Mouse (Mus musculus) limb, embryonic 14.5 days (tissue): Measurements from ENCODE around the gene Plxnc1. TPM values are rescaled to one million over a fixed set of nuclear protein-coding genes. Genes with fewer than 3 reads are reported as not detected.

Source experiments
- ATAC-seq: fragments of 200-750 bp; cut with Nextera tagmentation; 2 replicates; pipeline ENCODE4 v1.8.0; 2017; ENCODE audit warnings: low read depth, moderate number of reproducible peaks, moderate TSS enrichment; ENCODE audit not compliant: low FRiP score
- DNase-seq: peaks from one replicate; pipeline ENCODE4 v3.0.0-alpha.2; 2015; ENCODE audit warnings: low spot score
- H3K27ac ChIP-seq: fragments of 300-500 bp; sonication (generic); replicated peaks from 2 replicates; pipeline ENCODE4 v1.5.1; 2014; ENCODE audit warnings: low read depth, mild to moderate bottlenecking, low read length, moderate library complexity, mixed read lengths
- H3K27me3 ChIP-seq: fragments of 300-500 bp; sonication (generic); 2 replicates; pipeline ENCODE4 v1.6.1; 2014; ENCODE audit warnings: low read length, mixed read lengths; ENCODE audit not compliant: control insufficient read depth, insufficient read depth
- H3K36me3 ChIP-seq: fragments of 300-500 bp; sonication (generic); 2 replicates; pipeline ENCODE4 v1.6.1; 2014; ENCODE audit warnings: mild to moderate bottlenecking, low read length, moderate library complexity, mixed read lengths; ENCODE audit not compliant: control insufficient read depth, insufficient read depth
- H3K4me1 ChIP-seq: fragments of 300-500 bp; sonication (generic); 2 replicates; pipeline ENCODE4 v1.6.1; 2014; ENCODE audit warnings: antibody characterized with exemption, low read length, mixed read lengths; ENCODE audit not compliant: control insufficient read depth, insufficient read depth
- H3K4me2 ChIP-seq: fragments of 300-500 bp; sonication (generic); replicated peaks from 2 replicates; pipeline ENCODE4 v1.6.1; 2014; ENCODE audit warnings: low read depth, mild to moderate bottlenecking, low read length, moderate library complexity; ENCODE audit not compliant: severe bottlenecking
- H3K4me3 ChIP-seq: fragments of 300-500 bp; sonication (generic); replicated peaks from 2 replicates; pipeline ENCODE4 v1.5.1; 2014; ENCODE audit warnings: low read length
- H3K9ac ChIP-seq: fragments of 300-500 bp; sonication (generic); 2 replicates; pipeline ENCODE4 v1.6.1; 2014; ENCODE audit warnings: mild to moderate bottlenecking, low read depth, low read length, moderate library complexity; ENCODE audit not compliant: severe bottlenecking
- H3K9me3 ChIP-seq: fragments of 300-500 bp; sonication (generic); 2 replicates; pipeline ENCODE4 v1.6.1; 2016; ENCODE audit warnings: low read length; ENCODE audit not compliant: control insufficient read depth
- POLR2A ChIP-seq: fragments of 200-500 bp; IDR thresholded peaks from 2 replicates; pipeline ENCODE4 v1.8.0; 2012; ENCODE audit warnings: inconsistent platforms, mild to moderate bottlenecking, moderate library complexity, borderline replicate concordance; ENCODE audit not compliant: insufficient read depth, insufficient read length; ENCODE audit errors: extremely low read depth
- WGBS: fragments of 180-500 bp; shearing (Covaris S2); extraction: QIAGEN DNeasy Blood & Tissue Kit; methylation state at CpG from one replicate; pipeline ENCODE4 v1.1.7; 2014; 5-methylcytosine and 5-hydroxymethylcytosine counted together
- polyA plus RNA-seq, 2 experiments: library from polyadenylated mRNA; depleted of rRNA in 1 of 2; stranded (reverse) in 1 of 2; unstranded in 1 of 2; fragments of >200 nt; fragmentation: Nextera tagmentation in 1 of 2; extraction: Ambion mirVana in 1 of 2; gene quantifications; 2 replicates each; pipeline versions ENCODE4 v1.2.1 to v1.2.3; 2012 to 2014

Plxnc1 gene
- polyA plus RNA-seq, 2 experiments, result 3.0 to 4.7 TPM

GRCm38 (mm10) chr10:94807323-94807722 lies 137.3 kb downstream of the Plxnc1 start:
- no peak overlapping the region for H3K27ac ChIP-seq
- no peak overlapping the region for H3K4me2 ChIP-seq
- ATAC-seq (no peak), DNase-seq (no peak)
- no peaks in the 10 kb centered on the region for H3K36me3 ChIP-seq
- peaks cover 6% of the 10 kb centered on the region; the same call in 1 of the 2 replicates for H3K4me1 ChIP-seq
- WGBS, result 78% methylated on average over 7 of the region's 7 CpGs
- TF ChIP-seq POLR2A, result no peak
- H3K27me3 ChIP-seq, result no peaks in the 10 kb centered on the region
- no peaks in the 10 kb centered on the region for H3K9me3 ChIP-seq
- H3K9ac ChIP-seq, result no peak overlapping the region
- no peak overlapping the region for H3K4me3 ChIP-seq

GRCm38 (mm10) chr10:94804909-94805220 lies 139.8 kb downstream of the Plxnc1 start:
- no peak for TF ChIP-seq POLR2A
- H3K4me2 ChIP-seq, result no peak overlapping the region
- no peak overlapping the region for H3K9ac ChIP-seq
- no peaks in the 10 kb centered on the region for H3K36me3 ChIP-seq
- H3K4me3 ChIP-seq, result no peak overlapping the region
- peaks cover 6% of the 10 kb centered on the region; the same call in 1 of the 2 replicates for H3K4me1 ChIP-seq
- 50% methylated on average over 1 of the region's 1 CpGs for WGBS
- no peaks in the 10 kb centered on the region for H3K27me3 ChIP-seq
- ATAC-seq (no peak), DNase-seq (peak; percentile 70)
- H3K27ac ChIP-seq, result no peak overlapping the region
- H3K9me3 ChIP-seq, result no peaks in the 10 kb centered on the region

GRCm38 (mm10) chr10:94804029-94804908 lies 140.4 kb downstream of the Plxnc1 start:
- 71% methylated on average over 10 of the region's 10 CpGs for WGBS
- no peak overlapping the region for H3K4me2 ChIP-seq
- H3K9ac ChIP-seq, result no peak overlapping the region
- TF ChIP-seq POLR2A, result no peak
- DNase-seq (peak; percentile 51), ATAC-seq (peak; percentile 53; the same call in 1 of the 2 replicates)
- no peaks in the 10 kb centered on the region for H3K9me3 ChIP-seq
- H3K36me3 ChIP-seq, result no peaks in the 10 kb centered on the region
- no peaks in the 10 kb centered on the region for H3K27me3 ChIP-seq
- no peak overlapping the region for H3K27ac ChIP-seq
- peaks cover 6% of the 10 kb centered on the region; the same call in 1 of the 2 replicates for H3K4me1 ChIP-seq
- no peak overlapping the region for H3K4me3 ChIP-seq

GRCm38 (mm10) chr10:94800677-94801354 lies 143.8 kb downstream of the Plxnc1 start:
- no peak for TF ChIP-seq POLR2A
- Histone ChIP-seq H3K9me3 (no peaks in the 10 kb centered on the region), H3K27me3 (no peaks in the 10 kb centered on the region), H3K9ac (no peak overlapping the region), H3K4me1 (peaks cover 6% of the 10 kb centered on the region; the same call in 1 of the 2 replicates), H3K4me3 (no peak overlapping the region), H3K4me2 (no peak overlapping the region), H3K36me3 (0 out of 2 replicates have a peak, but pooled peaks cover 3% of the 10 kb centered on the region), H3K27ac (no peak overlapping the region)
- ATAC-seq, result no peak
- DNase-seq, result no peak
- 88% methylated on average over 7 of the region's 7 CpGs for WGBS

DNA sequence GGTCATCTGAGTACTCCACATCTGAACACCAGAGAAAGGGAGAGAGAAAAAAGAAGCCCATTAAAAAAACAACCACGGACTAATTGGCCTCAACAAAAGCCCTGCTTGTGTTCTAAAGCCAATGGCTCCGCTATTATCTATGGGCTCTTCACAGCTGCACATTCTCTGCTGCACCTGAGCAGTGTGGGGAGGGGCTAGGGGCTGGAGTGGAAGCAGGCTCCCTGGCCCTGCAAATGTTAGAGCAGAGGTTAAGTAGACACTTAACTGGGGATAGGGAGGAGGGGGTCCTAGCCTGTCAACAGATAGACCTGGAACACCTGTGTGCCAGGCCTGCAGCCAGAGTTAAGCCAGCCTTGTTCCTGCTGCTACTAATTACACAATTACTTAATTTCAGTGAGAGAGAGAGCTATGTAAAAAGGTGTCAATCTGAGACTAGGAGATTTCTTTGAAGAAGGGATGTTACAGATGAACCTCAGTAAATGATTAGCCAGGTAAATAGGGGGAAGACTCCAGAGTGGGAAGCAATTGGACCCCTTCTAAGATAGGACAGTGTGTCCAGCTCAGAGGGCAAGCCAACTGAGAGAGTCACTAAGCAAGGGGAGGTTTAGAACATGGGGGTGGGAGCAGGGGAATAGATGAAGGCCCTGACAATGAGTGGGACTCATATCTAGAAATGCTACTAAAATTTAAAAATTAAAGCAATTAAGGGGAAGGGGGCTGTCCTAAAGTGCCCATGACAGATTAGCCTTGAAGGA lies 145.0 kb downstream of the Plxnc1 start:
- no peak overlapping the region for H3K4me2 ChIP-seq
- no peaks in the 10 kb centered on the region for H3K27me3 ChIP-seq
- no peak for DNase-seq
- no peak overlapping the region for H3K4me3 ChIP-seq
- WGBS, result 40% methylated on average over 2 of the region's 2 CpGs
- no peak overlapping the region for H3K9ac ChIP-seq
- H3K27ac ChIP-seq, result no peak overlapping the region
- no peak for TF ChIP-seq POLR2A
- H3K36me3 ChIP-seq, result 0 out of 2 replicates have a peak, but pooled peaks cover 3% of the 10 kb centered on the region
- H3K4me1 ChIP-seq, result no peaks in the 10 kb centered on the region; the same call in 1 of the 2 replicates
- no peaks in the 10 kb centered on the region for H3K9me3 ChIP-seq
- no peak for ATAC-seq
